Mouse (Mus musculus) adrenal gland, adult (tissue): ENCODE measurements around the gene Pcif1.

Experiments
- DNase-seq, 2 experiments: peaks; one replicate each; pipeline ENCODE4 v3.0.0; 2022 to 2023; ENCODE audit warnings: low spot score in 1 of 2; ENCODE audit not compliant: inconsistent age in 2 of 2

The Pcif1 gene

DNA sequence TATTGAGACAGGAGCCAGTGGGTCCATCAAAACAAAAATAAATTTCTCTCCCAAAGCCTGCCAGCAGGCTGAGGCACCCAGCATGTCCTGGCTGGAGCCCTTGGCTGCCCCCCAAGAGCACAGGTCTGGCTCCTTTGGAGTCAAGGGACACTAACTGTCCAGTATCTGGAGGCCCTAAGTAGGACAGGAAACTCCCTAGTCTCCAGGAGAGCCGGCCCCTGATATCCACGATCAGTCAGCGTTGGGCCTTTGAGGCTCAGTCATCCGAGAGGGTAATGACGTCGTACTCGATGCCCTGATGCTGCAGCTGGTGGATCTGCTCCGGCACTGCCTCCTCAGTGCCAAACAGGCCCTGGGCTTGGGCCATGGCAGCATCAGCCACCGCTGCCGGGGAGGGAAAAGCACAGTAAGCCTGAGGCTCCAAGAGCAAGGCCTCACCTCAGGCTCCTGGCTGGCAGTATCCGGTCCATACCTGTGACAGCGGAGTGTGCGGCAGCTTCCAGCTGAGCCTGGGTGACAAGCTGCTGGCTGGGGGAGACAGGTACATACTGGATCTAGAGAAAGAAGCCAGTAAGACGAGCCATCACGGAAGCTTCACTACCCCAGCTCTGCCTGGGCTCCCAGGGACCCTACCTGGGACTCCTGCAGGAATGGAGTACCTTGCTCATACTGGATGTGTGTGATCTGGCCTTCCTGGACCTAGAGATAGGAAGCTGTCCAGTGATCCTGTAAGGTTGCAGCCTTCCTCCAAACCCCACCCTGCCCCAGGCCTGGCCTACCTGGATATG lies 13.0 kb downstream of the Pcif1 start:
- DNase-seq = peak in 1 of 2 experiments; percentile 47

DNA sequence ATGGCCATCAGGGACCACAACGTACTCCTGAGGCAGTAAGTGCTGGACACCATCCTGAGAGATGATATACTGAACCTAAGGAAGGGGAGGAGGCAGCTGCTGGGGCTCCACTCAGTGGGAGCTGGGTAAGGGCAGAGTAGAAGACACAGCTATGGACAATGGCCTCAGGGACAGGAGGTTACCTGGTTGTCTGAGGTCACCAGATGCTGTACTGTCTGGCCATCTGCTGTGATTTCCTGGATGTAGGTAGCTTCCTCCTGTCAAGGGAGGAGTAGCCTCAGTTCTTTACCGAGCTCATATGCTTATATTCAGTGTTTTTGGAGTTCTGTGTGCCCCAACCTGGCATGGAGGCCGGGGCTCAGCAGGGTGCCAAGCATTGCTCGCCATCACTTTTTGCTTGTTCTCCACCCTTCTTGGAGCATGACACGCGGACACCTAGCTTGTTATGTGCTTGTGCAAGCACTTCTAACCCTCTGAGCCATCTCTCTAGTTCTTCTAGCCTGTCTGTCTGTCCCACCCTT lies 13.7 kb downstream of the Pcif1 start:
- no peak for DNase-seq

DNA sequence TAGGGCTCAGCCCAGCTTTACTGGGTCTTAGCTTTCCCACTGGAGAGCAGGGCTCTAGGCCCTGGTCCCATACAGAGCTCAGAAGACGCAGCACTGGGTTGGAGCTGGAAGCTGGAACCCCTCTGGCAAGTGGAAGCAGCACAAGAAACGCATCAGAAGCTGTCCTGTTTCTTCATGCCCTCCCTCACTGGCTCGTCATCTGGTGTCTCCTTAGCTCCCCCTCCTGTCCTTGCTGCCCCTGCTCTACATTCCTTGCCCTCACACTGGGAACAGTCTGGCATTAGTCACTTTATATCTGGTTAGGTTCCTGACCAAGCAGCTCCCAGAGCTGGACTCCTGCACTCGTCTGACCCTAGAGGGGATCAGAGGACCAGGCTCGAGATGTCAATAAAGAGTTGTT lies 14.9 kb downstream of the Pcif1 start:
- DNase-seq = peak; percentile 68 to 75

DNA sequence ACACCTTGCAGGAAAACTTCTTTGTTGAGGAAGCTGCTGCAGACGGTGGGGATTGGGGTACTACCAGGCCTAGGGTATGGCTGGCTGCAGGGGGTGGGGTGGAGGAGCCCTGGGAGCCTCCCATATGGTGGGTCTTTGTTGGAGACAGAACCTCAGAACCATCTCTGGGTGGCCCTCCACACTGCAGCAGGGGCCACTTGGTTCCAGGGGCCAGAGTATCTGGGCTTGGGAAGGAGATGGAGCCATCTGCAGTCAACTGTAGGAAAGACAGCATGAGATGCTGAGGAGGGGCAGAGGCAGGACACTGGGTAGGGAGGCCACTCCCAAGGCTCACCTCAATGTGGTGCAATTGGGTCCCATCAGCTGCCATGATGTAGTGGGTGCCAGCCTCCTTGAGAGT lies 15.5 kb downstream of the Pcif1 start:
- peak in 1 of 2 experiments; percentile 53 for DNase-seq

GRCm38 (mm10) chr2:164895885-164896284 lies 16.8 kb downstream of the Pcif1 start:
- no peak for DNase-seq

- no peak for DNase-seq
These were observed 18.9 kb downstream of the Pcif1 start for GRCm38 (mm10) chr2:164898008-164898407.

GRCm38 (mm10) chr2:164899034-164899433 lies 19.9 kb downstream of the Pcif1 start:
- DNase-seq = no peak

- no peak for DNase-seq
These were observed 20.8 kb downstream of the Pcif1 start for GRCm38 (mm10) chr2:164899723-164900459.

- no peak for DNase-seq
These were observed 22.3 kb downstream of the Pcif1 start for GRCm38 (mm10) chr2:164901380-164901779.

- DNase-seq = no peak
These were observed 24.4 kb downstream of the Pcif1 start for GRCm38 (mm10) chr2:164903496-164903895.

- no peak for DNase-seq
These were observed 27.0 kb downstream of the Pcif1 start for GRCm38 (mm10) chr2:164906071-164906470.

GRCm38 (mm10) chr2:164907511-164907910 lies 28.4 kb downstream of the Pcif1 start:
- no peak for DNase-seq

GRCm38 (mm10) chr2:164908011-164908410 lies 28.9 kb downstream of the Pcif1 start:
- DNase-seq = no peak

DNA sequence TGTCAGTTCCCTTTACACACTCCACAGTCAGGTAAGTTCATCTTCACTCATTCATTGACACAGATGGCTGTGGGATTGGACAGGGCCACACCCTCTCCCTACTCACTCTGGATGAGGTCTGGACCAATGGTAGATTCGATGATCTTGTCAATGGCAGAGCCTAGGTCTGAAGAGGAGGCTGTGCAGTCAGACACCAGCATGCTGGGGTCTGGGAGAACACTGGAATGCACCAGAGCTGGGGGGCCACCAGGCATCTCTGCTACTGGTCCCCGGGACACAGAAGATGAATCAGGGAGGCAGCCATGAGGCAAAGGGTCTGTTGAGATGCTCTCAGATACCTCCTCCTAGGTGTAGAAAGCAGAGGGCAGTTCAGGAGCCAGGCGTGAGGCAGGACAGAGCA lies 30.0 kb downstream of the Pcif1 start:
- DNase-seq = no peak

GRCm38 (mm10) chr2:164909542-164909941 lies 30.4 kb downstream of the Pcif1 start:
- peak in 1 of 2 experiments; percentile 77 for DNase-seq

GRCm38 (mm10) chr2:164910360-164911061 lies 31.4 kb downstream of the Pcif1 start:
- no peak for DNase-seq

- DNase-seq = peak; percentile 96 to 99
These were observed 32.3 kb downstream of the Pcif1 start, which contains the start of gene Zfp335 for GRCm38 (mm10) chr2:164911086-164912048. Gene Zfp335, minus strand, starts transcription at chr2:164911757.

GRCm38 (mm10) chr2:164912151-164912550 lies 33.0 kb downstream of the Pcif1 start:
- peak in 1 of 2 experiments; percentile 75 for DNase-seq

DNA sequence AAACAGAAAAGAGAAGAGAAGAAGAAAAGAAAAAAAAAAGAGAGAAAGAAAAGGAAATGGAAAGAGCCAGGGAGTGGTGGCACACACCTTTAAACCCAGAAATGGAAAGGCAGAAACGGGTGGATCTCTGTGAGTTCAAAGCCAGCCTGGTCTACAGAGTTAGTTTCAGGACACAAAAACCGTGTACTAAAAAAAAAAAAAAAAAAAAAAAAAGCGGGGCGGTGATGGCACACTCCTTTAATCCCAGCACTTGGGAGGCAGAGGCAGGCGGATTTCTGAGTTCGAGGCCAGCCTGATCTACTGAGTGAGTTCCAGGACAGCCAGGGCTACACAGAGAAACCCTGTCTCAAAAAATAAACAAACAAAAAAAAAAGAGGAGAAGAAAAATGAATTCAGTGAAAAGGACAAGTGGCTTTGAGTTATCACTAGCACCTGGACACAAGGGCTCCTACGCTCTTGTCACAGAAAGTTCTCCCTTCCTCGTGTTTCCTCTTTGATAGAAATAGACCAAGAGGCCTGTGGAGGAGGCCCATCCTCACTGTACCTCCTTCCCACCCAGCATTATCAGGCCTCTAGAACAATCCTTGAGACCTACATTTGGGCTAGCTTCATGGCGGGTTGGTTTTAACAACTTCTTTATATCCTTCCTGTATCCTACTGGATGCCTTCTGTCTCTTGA lies 33.8 kb downstream of the Pcif1 start:
- no peak for DNase-seq

GRCm38 (mm10) chr2:164913428-164913786 lies 34.3 kb downstream of the Pcif1 start:
- DNase-seq = peak in 1 of 2 experiments; percentile 66
